Mouse (Mus musculus) CH12.LX (cell line): ENCODE measurements around the gene Dido1. TPM values are rescaled to one million over a fixed set of nuclear protein-coding genes. Genes with fewer than 3 reads are reported as not detected.

Source experiments
- DNase-seq: peaks from one replicate; pipeline ENCODE4 v3.0.0-alpha.2; 2013; ENCODE audit errors: extremely low read depth
- H3K27ac ChIP-seq: 2 replicates; pipeline ENCODE4 v1.5.1; 2012; ENCODE audit warnings: low read depth, mild to moderate bottlenecking, control low read depth, moderate library complexity; ENCODE audit not compliant: insufficient read depth
- H3K27me3 ChIP-seq: replicated peaks from 2 replicates; pipeline ENCODE3; 2012; ENCODE audit warnings: inconsistent platforms
- H3K36me3 ChIP-seq, 2 experiments: replicated peaks in 1 of 2; 2 replicates each; pipeline versions ENCODE3 to v1.6.1; 2012; ENCODE audit warnings: inconsistent platforms in 1 of 2, low read length in 1 of 2, mild to moderate bottlenecking in 1 of 2, mixed read lengths in 1 of 2, moderate library complexity in 1 of 2; ENCODE audit not compliant: control insufficient read depth in 1 of 2, insufficient read depth in 1 of 2
- H3K4me1 ChIP-seq, 2 experiments: 2 replicates each; pipeline ENCODE4 v1.6.1; 2012; ENCODE audit warnings: inconsistent platforms in 1 of 2, moderate library complexity in 1 of 2; ENCODE audit not compliant: insufficient read depth in 2 of 2, control insufficient read depth in 1 of 2
- H3K4me2 ChIP-seq: 2 replicates; pipeline ENCODE4 v1.6.1; 2012; ENCODE audit warnings: low read depth, mild to moderate bottlenecking, control low read depth; ENCODE audit not compliant: poor library complexity, insufficient read depth, severe bottlenecking
- H3K4me3 ChIP-seq, 3 experiments: fragments of 150-350 bp in 1 of 3; sonication (generic) in 1 of 3; replicated peaks in 1 of 3; 2 replicates each; pipeline versions ENCODE3 to v1.5.1; 2011 to 2012; ENCODE audit warnings: low read depth in 2 of 3, low read length in 2 of 3, mild to moderate bottlenecking in 2 of 3, moderate library complexity in 2 of 3, control low read depth in 1 of 3, improper control_type of control experiment in 1 of 3, inconsistent platforms in 1 of 3, mixed read lengths in 1 of 3; ENCODE audit not compliant: poor library complexity in 1 of 3
- H3K79me2 ChIP-seq: replicated peaks from 2 replicates; pipeline ENCODE4 v1.6.1; 2012; ENCODE audit warnings: mild to moderate bottlenecking, moderate library complexity; ENCODE audit not compliant: control insufficient read depth, poor library complexity, insufficient read depth, severe bottlenecking; ENCODE audit errors: extremely low read depth
- H3K9ac ChIP-seq: 2 replicates; pipeline ENCODE4 v1.6.1; 2012; ENCODE audit warnings: low read depth, mild to moderate bottlenecking, control low read depth, moderate library complexity; ENCODE audit not compliant: insufficient read depth
- H3K9me3 ChIP-seq: replicated peaks from 2 replicates; pipeline ENCODE3; 2012; ENCODE audit warnings: low read length, inconsistent platforms, mixed read lengths
- BHLHE40 ChIP-seq: IDR thresholded peaks from 2 replicates; pipeline ENCODE4 v1.6.1; 2011; ENCODE audit warnings: mild to moderate bottlenecking, low read depth, low read length, improper control_type of control experiment
- CHD2 ChIP-seq: IDR thresholded peaks from 2 replicates; pipeline ENCODE4 v1.6.1; 2011; ENCODE audit warnings: low read length, improper control_type of control experiment
- CTCF ChIP-seq, 2 experiments: IDR thresholded peaks in 1 of 2; conservative IDR thresholded peaks in 1 of 2; 2 replicates each; pipeline ENCODE4 v1.5.1; 2011 to 2012; ENCODE audit warnings: low read depth in 2 of 2, low read length in 2 of 2, improper control_type of control experiment in 1 of 2, inconsistent platforms in 1 of 2, mild to moderate bottlenecking in 1 of 2, moderate library complexity in 1 of 2
- ETS1 ChIP-seq: conservative IDR thresholded peaks from 2 replicates; pipeline ENCODE4 v1.6.1; 2012; ENCODE audit warnings: low read depth, mild to moderate bottlenecking, inconsistent platforms, low read length, improper control_type of control experiment, moderate library complexity
- JUN ChIP-seq: IDR thresholded peaks from 2 replicates; pipeline ENCODE4 v1.6.1; 2011; ENCODE audit warnings: low read depth, mild to moderate bottlenecking, low read length, improper control_type of control experiment, moderate library complexity; ENCODE audit not compliant: insufficient read depth
- JUND ChIP-seq: conservative IDR thresholded peaks from 2 replicates; pipeline ENCODE4 v1.6.1; 2011; ENCODE audit warnings: low read depth, low read length, improper control_type of control experiment
- MYC ChIP-seq: IDR thresholded peaks from 2 replicates; pipeline ENCODE4 v1.6.1; 2011; ENCODE audit warnings: low read depth, mild to moderate bottlenecking, improper control_type of control experiment, low read length
- NRF1 ChIP-seq: IDR thresholded peaks from 2 replicates; pipeline ENCODE4 v1.6.1; 2014; ENCODE audit warnings: low read depth, mild to moderate bottlenecking, inconsistent platforms, low read length, improper control_type of control experiment, moderate library complexity
- PAX5 ChIP-seq: IDR thresholded peaks from 2 replicates; pipeline ENCODE4 v1.6.1; 2012; ENCODE audit warnings: low read length, inconsistent platforms, mixed read lengths
- POLR2AphosphoS2 ChIP-seq: IDR thresholded peaks from 2 replicates; pipeline ENCODE4 v1.6.1; 2011; ENCODE audit warnings: low read depth, low read length, improper control_type of control experiment
- RCOR1 ChIP-seq: conservative IDR thresholded peaks from 2 replicates; pipeline ENCODE4 v1.6.1; 2012; ENCODE audit warnings: low read depth, mild to moderate bottlenecking, inconsistent platforms, low read length, improper control_type of control experiment
- SMC3 ChIP-seq: IDR thresholded peaks from 2 replicates; pipeline ENCODE4 v1.6.1; 2011; ENCODE audit warnings: low read depth, low read length, improper control_type of control experiment
- UBTF ChIP-seq: IDR thresholded peaks from 2 replicates; pipeline ENCODE4 v1.6.1; 2012; ENCODE audit warnings: low read depth, mild to moderate bottlenecking, inconsistent platforms, low read length, improper control_type of control experiment, moderate library complexity
- USF1 ChIP-seq: IDR thresholded peaks from 2 replicates; pipeline ENCODE4 v1.6.1; 2014; ENCODE audit warnings: low read depth, mild to moderate bottlenecking, inconsistent platforms, low read length, improper control_type of control experiment
- USF2 ChIP-seq: conservative IDR thresholded peaks from 2 replicates; pipeline ENCODE4 v1.6.1; 2011; ENCODE audit warnings: low read depth, low read length, improper control_type of control experiment
- ZMIZ1 ChIP-seq: IDR thresholded peaks from 2 replicates; pipeline ENCODE4 v1.6.1; 2012; ENCODE audit warnings: low read depth, mild to moderate bottlenecking, inconsistent platforms, low read length, improper control_type of control experiment
- dilution Hi-C: fragments of 300-500 bp; cut with MboI; formaldehyde crosslinking; loops from 2 replicates; pipeline ENCODE4 v1.14.3; 2020; ENCODE audit warnings: low sequenced_read_pairs; ENCODE audit not compliant: extremely low pct_unique_long_range_greater_than_20kb, extremely low pct_ligation_motif_present
- in situ Hi-C: fragments of 300-500 bp; cut with MboI; formaldehyde crosslinking; loops from 3 replicates; pipeline ENCODE4 v1.14.3; 2019; ENCODE audit warnings: low sequenced_read_pairs, low pct_ligation_motif_present, low pct_unique_long_range_greater_than_20kb, mixed read lengths
- polyA plus RNA-seq: library from polyadenylated mRNA; unstranded; fragments of >175 nt; gene quantifications from 2 replicates; pipeline ENCODE4 v1.2.1, GENCODE M21; 2012; ENCODE audit warnings: low read depth; ENCODE audit not compliant: insufficient read length
- total RNA-seq, 2 experiments: library from RNA; depleted of rRNA; stranded (reverse); fragments of 300-350 nt in 1 of 2; fragments of >200 nt in 1 of 2; gene quantifications; 2 replicates each; pipeline ENCODE4 v1.2.3; 2012 to 2014

The Dido1 gene
- total and polyA plus RNA-seq, 3 experiments = 16.4 to 25.0 (median 24.9) TPM

- dilution Hi-C loops (no loop called here), in situ Hi-C loops (no loop called here)
- H3K27ac ChIP-seq = no peak overlapping the region
- peaks cover 4% of the 10 kb centered on the region for H3K79me2 ChIP-seq
- DNase-seq = no peak
- no peak overlapping the region for H3K4me3 ChIP-seq
- TF ChIP-seq UBTF (no peak), JUN (no peak), CHD2 (no peak), CTCF (conservative IDR thresholded peaks at IDR 0.05 in 1 of 2, IDR thresholded peaks at IDR 0.05 in 1 of 2; ENCODE audit: low read depth in 2 of 2, low read length in 2 of 2) (no peak), JUND (no peak), MYC (no peak), RCOR1 (no peak), ETS1 (no peak), PAX5 (no peak), USF2 (no peak), NRF1 (no peak)
- H3K9me3 ChIP-seq = no peaks in the 10 kb centered on the region
- H3K27me3 ChIP-seq = no peaks in the 10 kb centered on the region
- H3K9ac ChIP-seq = no peak overlapping the region
- H3K4me1 ChIP-seq = peaks cover 3 to 21% of the 10 kb centered on the region in 2 experiments; a peak in 3 of 4 replicates
- H3K36me3 ChIP-seq = peaks cover 30 to 69% of the 10 kb centered on the region in 2 experiments
- no peak overlapping the region for H3K4me2 ChIP-seq
These were observed 21.2 kb upstream of the Dido1 start for GRCm38 (mm10) chr2:180731036-180731435.

- H3K9ac ChIP-seq = peak overlapping the region; percentile 58; the same call in 1 of the 2 replicates
These were observed 17.8 kb upstream of the Dido1 start for GRCm38 (mm10) chr2:180727613-180728021.

More at GRCm38 (mm10) chr2:180727613-180728021, 17.8 kb upstream of the Dido1 start:
- dilution Hi-C loops (no loop called here), in situ Hi-C loops (no loop called here)
- Histone ChIP-seq H3K79me2 (peaks cover 7% of the 10 kb centered on the region), H3K4me3 (peak overlapping the region in 1 of 3 experiments; percentile 7), H3K36me3 (peaks cover 13 to 53% of the 10 kb centered on the region in 2 experiments), H3K9me3 (no peaks in the 10 kb centered on the region), H3K27me3 (no peaks in the 10 kb centered on the region), H3K4me2 (peak overlapping the region; percentile 74; the same call in 1 of the 2 replicates), H3K27ac (no peak overlapping the region), H3K4me1 (peaks cover 16 to 47% of the 10 kb centered on the region in 2 experiments)
- no peak for TF ChIP-seq RCOR1
- TF ChIP-seq ZMIZ1 = no peak
- TF ChIP-seq BHLHE40 = no peak
- no peak for TF ChIP-seq USF1
- TF ChIP-seq JUND = no peak
- no peak for TF ChIP-seq POLR2AphosphoS2
- no peak for TF ChIP-seq SMC3
- no peak for DNase-seq
